Mouse (Mus musculus) liver, embryonic 14.5 days (tissue): ENCODE results near the gene Sco2.

ENCODE experiments used
- CTCF ChIP-seq: IDR thresholded peaks from 2 replicates; pipeline ENCODE4 v1.5.1; 2016; ENCODE audit warnings: antibody characterized with exemption, low read depth, control low read depth
- EP300 ChIP-seq: IDR thresholded peaks from 2 replicates; pipeline ENCODE4 v1.6.1; 2016; ENCODE audit warnings: antibody characterized with exemption, low read depth

GRCm38 (mm10) chr15:89352054-89352453 lies 21.6 kb downstream of the Sco2 start:
- no peak for TF ChIP-seq CTCF
- TF ChIP-seq EP300: no peak
